Mouse (Mus musculus): ENCODE measurements around the gene Zfp597. TPM values are rescaled to one million over a fixed set of nuclear protein-coding genes. Genes with fewer than 3 reads are reported as not detected.
A peak's percentile ranks its signal among the peaks of the same experiment; 100 is the strongest.
"Not testable (repeated sequence)": the region's sequence is repeated elsewhere in the genome, so short reads cannot be mapped to it uniquely, and the experiment has no call there.

The Zfp597 gene
- total and polyA plus RNA-seq, 2 experiments = 1.6 to 8.5 TPM

DNA sequence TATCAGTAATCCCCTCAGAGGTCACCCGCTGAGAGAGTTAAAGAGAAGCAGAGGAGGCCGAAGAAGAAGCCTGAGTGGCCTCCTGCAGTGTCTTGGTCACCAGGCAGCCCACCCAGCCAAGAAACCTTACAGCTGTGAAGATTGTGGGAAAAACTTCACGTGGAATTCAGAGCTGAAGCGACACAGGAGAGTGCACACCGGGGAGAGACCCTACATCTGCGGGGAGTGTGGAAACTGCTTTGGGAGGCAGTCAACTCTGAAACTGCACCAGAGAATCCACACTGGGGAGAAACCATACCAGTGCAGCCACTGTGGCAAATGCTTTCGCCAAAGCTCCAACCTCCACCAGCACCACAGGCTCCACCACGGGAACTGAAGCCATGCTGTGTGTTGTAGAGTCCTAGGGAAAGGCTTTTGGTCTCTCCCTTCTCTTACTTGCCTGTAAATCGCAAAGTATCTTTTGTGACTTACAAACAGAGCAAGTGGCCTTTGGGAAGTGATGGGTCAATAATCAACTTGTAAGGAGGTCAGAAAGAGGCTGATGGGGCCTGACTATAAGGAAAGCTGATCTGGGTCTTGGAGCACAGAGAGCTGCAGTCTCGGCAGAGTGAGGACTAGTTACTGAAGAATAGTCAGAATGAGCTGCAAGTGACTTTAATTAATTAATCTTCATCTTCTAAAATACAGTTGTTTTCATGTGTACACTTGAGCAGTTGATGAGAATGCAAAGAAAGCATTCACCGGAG is 29.8 kb downstream of the Zfp597 start:
- H3K4me1 ChIP-seq (ENCODE audit: control insufficient read depth, insufficient read depth, low read length) = no peaks in the 10 kb centered on the region
- no peaks in the 10 kb centered on the region for H3K79me2 ChIP-seq (ENCODE audit: control insufficient read depth, insufficient read depth, low read length)

GRCm38 (mm10) chr16:3852586-3852985 is 31.8 kb downstream of the Zfp597 start:
- no peak for DNase-seq (ENCODE audit: extremely low read depth, low read depth, low spot score)
- no peak overlapping the region for H3K4me3 ChIP-seq (ENCODE audit: insufficient read depth, low read depth, low read length)
- TF ChIP-seq POLR2A (IDR thresholded peaks at IDR 0.05; ENCODE audit: extremely low read depth, insufficient read depth, low read length) = no peak
- TF ChIP-seq CTCF (IDR thresholded peaks at IDR 0.05; ENCODE audit: low read depth, low read length) = no peak
- no peaks in the 10 kb centered on the region; the same call in 1 of the 2 replicates for H3K36me3 ChIP-seq (ENCODE audit: control insufficient read depth, insufficient read depth, low read length)
- no peaks in the 10 kb centered on the region for H3K27me3 ChIP-seq (ENCODE audit: control insufficient read depth, insufficient read depth, low read length)
- peaks cover 3% of the 10 kb centered on the region; the same call in 1 of the 2 replicates for H3K4me1 ChIP-seq (ENCODE audit: control insufficient read depth, insufficient read depth, low read length)
- no peaks in the 10 kb centered on the region for H3K79me2 ChIP-seq (ENCODE audit: control insufficient read depth, insufficient read depth, low read length)
- H3K9ac ChIP-seq (ENCODE audit: low read depth, low read length) = no peak overlapping the region
- WGBS = 97% methylated on average over 12 of the region's 12 CpGs
- H3K27ac ChIP-seq (replicated peaks; ENCODE audit: insufficient read depth, low read depth, low read length) = no peak overlapping the region

More for the DNA sequence above, 29.8 kb downstream of the Zfp597 start:
- Histone ChIP-seq H3K27ac (replicated peaks; ENCODE audit: insufficient read depth, low read depth, low read length) (no peak overlapping the region), H3K27me3 (ENCODE audit: control insufficient read depth, insufficient read depth, low read length) (no peaks in the 10 kb centered on the region), H3K36me3 (ENCODE audit: control insufficient read depth, insufficient read depth, low read length) (no peaks in the 10 kb centered on the region; the same call in none of the 2 replicates), H3K9ac (ENCODE audit: low read depth, low read length) (no peak overlapping the region), H3K4me3 (ENCODE audit: insufficient read depth, low read depth, low read length) (no peak overlapping the region)
- no peak for DNase-seq (ENCODE audit: extremely low read depth, low read depth, low spot score)
- 84% methylated on average over 11 of the region's 11 CpGs for WGBS
- no peak for TF ChIP-seq POLR2A (IDR thresholded peaks at IDR 0.05; ENCODE audit: extremely low read depth, insufficient read depth, low read length)
- TF ChIP-seq CTCF (IDR thresholded peaks at IDR 0.05; ENCODE audit: low read depth, low read length) = no peak

DNA sequence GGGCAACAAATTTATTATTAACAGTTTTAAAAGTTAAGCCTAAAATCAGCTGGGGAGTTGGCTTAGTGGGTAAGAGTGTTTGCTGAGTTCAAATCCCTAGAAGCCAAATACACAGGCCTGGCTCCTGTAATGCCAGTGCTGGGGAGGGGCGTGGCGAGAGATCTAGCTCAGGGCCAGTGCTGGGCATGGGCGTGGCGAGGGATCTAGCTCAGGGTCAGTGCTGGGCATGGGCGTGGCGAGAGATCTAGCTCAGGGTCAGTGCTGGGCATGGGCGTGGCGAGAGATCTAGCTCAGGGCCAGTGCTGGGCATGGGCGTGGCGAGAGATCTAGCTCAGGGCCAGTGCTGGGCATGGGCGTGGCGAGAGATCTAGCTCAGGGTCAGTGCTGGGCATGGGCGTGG is 33.1 kb downstream of the Zfp597 start:
- not testable (repeated sequence) for H3K79me2 ChIP-seq (ENCODE audit: control insufficient read depth, insufficient read depth, low read length); DNase-seq (ENCODE audit: extremely low read depth, low read depth, low spot score); H3K4me3 ChIP-seq (ENCODE audit: insufficient read depth, low read depth, low read length); H3K4me1 ChIP-seq (ENCODE audit: control insufficient read depth, insufficient read depth, low read length); H3K27me3 ChIP-seq (ENCODE audit: control insufficient read depth, insufficient read depth, low read length); H3K36me3 ChIP-seq (ENCODE audit: control insufficient read depth, insufficient read depth, low read length); H3K9ac ChIP-seq (ENCODE audit: low read depth, low read length); H3K27ac ChIP-seq (replicated peaks; ENCODE audit: insufficient read depth, low read depth, low read length)
- 97% methylated on average over 13 of the region's 13 CpGs for WGBS

DNA sequence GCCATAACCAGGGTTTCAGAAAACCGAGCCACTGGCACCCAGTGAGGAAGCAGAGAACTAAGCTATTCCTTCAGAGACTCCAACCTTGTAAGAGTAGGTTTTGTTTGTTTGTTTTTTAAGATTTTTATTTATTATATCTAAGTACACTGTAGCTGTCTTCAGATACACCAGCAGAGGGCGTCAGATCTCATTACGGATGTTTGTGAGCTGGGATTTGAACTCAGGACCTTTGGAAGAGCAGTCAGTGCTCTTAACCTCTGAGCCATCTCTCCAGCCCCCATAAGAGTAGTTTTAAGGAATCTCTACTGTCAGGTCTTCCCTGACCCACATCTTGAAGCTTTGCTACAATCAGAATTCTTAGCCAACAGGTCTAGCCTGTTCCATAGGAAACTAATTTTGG is 35.9 kb downstream of the Zfp597 start:
- H3K36me3 ChIP-seq (ENCODE audit: control insufficient read depth, insufficient read depth, low read length) = no peaks in the 10 kb centered on the region
- TF ChIP-seq POLR2A (IDR thresholded peaks at IDR 0.05; ENCODE audit: extremely low read depth, insufficient read depth, low read length) = no peak
- TF ChIP-seq CTCF (IDR thresholded peaks at IDR 0.05; ENCODE audit: low read depth, low read length) = no peak
- H3K79me2 ChIP-seq (ENCODE audit: control insufficient read depth, insufficient read depth, low read length) = no peaks in the 10 kb centered on the region
- WGBS = 83% methylated on average over 3 of the region's 3 CpGs
- no peak for DNase-seq (ENCODE audit: extremely low read depth, low read depth, low spot score)
- H3K27ac ChIP-seq (replicated peaks; ENCODE audit: insufficient read depth, low read depth, low read length) = no peak overlapping the region
- H3K4me3 ChIP-seq (ENCODE audit: insufficient read depth, low read depth, low read length) = no peak overlapping the region
- no peaks in the 10 kb centered on the region for H3K27me3 ChIP-seq (ENCODE audit: control insufficient read depth, insufficient read depth, low read length)
- H3K9ac ChIP-seq (ENCODE audit: low read depth, low read length) = no peak overlapping the region
- H3K4me1 ChIP-seq (ENCODE audit: control insufficient read depth, insufficient read depth, low read length) = peaks cover 7% of the 10 kb centered on the region

DNA sequence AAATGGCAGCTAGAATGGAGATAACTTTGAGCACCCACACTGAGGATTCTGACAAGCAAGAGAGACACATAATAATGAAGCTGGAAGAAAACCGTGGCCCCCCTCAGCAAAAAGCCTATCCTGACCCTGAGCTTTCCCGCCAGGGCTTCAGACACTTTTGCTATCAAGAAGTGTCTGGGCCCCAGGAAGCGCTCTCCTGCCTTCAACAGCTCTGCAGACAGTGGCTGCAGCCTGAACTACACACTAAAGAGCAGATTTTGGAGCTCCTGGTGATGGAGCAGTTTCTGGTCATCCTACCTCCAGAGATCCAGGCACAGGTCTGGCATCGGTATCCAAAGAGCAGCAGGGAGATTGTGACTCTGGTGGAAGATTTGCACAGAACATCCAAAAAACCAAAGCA is 36.5 kb downstream of the Zfp597 start:
- Histone ChIP-seq H3K9ac (ENCODE audit: low read depth, low read length) (no peak overlapping the region), H3K36me3 (ENCODE audit: control insufficient read depth, insufficient read depth, low read length) (no peaks in the 10 kb centered on the region), H3K79me2 (ENCODE audit: control insufficient read depth, insufficient read depth, low read length) (no peaks in the 10 kb centered on the region), H3K4me3 (ENCODE audit: insufficient read depth, low read depth, low read length) (peak overlapping the region; percentile 52; the same call in 1 of the 2 replicates), H3K27me3 (ENCODE audit: control insufficient read depth, insufficient read depth, low read length) (no peaks in the 10 kb centered on the region), H3K27ac (replicated peaks; ENCODE audit: insufficient read depth, low read depth, low read length) (no peak overlapping the region), H3K4me1 (ENCODE audit: control insufficient read depth, insufficient read depth, low read length) (peaks cover 11% of the 10 kb centered on the region)
- 72% methylated on average over 4 of the region's 4 CpGs for WGBS
- DNase-seq (ENCODE audit: extremely low read depth, low read depth, low spot score) = no peak
- TF ChIP-seq CTCF (IDR thresholded peaks at IDR 0.05; ENCODE audit: low read depth, low read length) (no peak), POLR2A (IDR thresholded peaks at IDR 0.05; ENCODE audit: extremely low read depth, insufficient read depth, low read length) (no peak)

Measured in liver, adult 2 months (tissue).